8 mouse cellular contexts compared by ENCODE assay signal in genomic region chr17:49614577-49615235, GRCm38 (mm10). TPM values are rescaled to one million over a fixed set of nuclear protein-coding genes. Genes with fewer than 3 reads are reported as not detected.
DNase-seq lines count a peak whose midpoint lies in the region; ATAC-seq lines count a peak whose summit lies in the region.

Gene Kif6 (plus strand): TSS chr17:49615136.

- peak within 1 kb of the TSS; percentile 60 for H3K4me2 ChIP-seq in liver, embryonic 16.5 days (ENCODE audit: low read depth, low read length)

- H3K27me3 ChIP-seq in liver, embryonic 16.5 days (ENCODE audit: control insufficient read depth, insufficient read depth, low read depth, low read length), result no peaks in the 10 kb centered on the region; the same call in 1 of the 2 replicates

- peak; percentile 61; the same call in 1 of the 2 replicates for ATAC-seq in liver, embryonic 16.5 days (ENCODE audit: low read depth)

- H3K9ac ChIP-seq in liver, embryonic 16.5 days (ENCODE audit: low read depth, low read length), result no peak within 1 kb of the TSS

- no peak within 1 kb of the TSS for H3K27ac ChIP-seq in liver, embryonic 16.5 days (ENCODE audit: low read length)

- WGBS in liver, embryonic 16.5 days (ENCODE audit: insufficient replicate concordance), result 2% methylated on average over 27 of the region's 27 CpGs

- H3K9me3 ChIP-seq in liver, embryonic 16.5 days (replicated peaks; ENCODE audit: control insufficient read depth, low read length), result no peaks in the 10 kb centered on the region

- H3K36me3 ChIP-seq in liver, embryonic 16.5 days (ENCODE audit: control insufficient read depth, insufficient read depth), result no peaks in the 10 kb centered on the region

- DNase-seq in Muller cell, postnatal 12 days (ENCODE audit: inconsistent ontology term), result peak; percentile 95
- peak; percentile 82 for DNase-seq in cerebellum, adult 9-10 months
- DNase-seq in frontal cortex, adult 2 months (ENCODE audit: extremely low spot score in 1 of 2, low spot score in 1 of 2), result peak; percentile 77 to 90
- DNase-seq in heart, postnatal 4 days, result peak; percentile 79
- peak; percentile 87 to 92 for DNase-seq in layer of hippocampus, adult 18-20 months (ENCODE audit: low spot score in 2 of 2)
- peak; percentile 72 for DNase-seq in ovary, adult 18-20 months (ENCODE audit: low spot score)
- DNase-seq in thymus, postnatal 36 days, result peak; percentile 11 to 17

- H3K4me1 ChIP-seq in liver, embryonic 16.5 days (ENCODE audit: control insufficient read depth, low read depth, low read length), result no peaks in the 10 kb centered on the region

- H3K4me3 ChIP-seq in liver, embryonic 16.5 days (ENCODE audit: low read depth, low read length), result peak within 1 kb of the TSS; percentile 47

RNA-seq across cellular contexts. Expression of gene Kif6, which starts in this region (rescaled TPM):
- polyA plus RNA-seq in frontal cortex, adult 2 months (2012; rRNA removed), result 1.3 and 1.6 TPM in 2 replicates
- total RNA-seq in heart, postnatal 4 days (2021), result 1 to 10 TPM; 1.9 to 3.2 TPM
- total RNA-seq in layer of hippocampus, adult 18-20 months (2021), result 1 to 10 TPM; 4.0 to 5.2 TPM
- polyA plus RNA-seq in liver, embryonic 16.5 days (2015; fragmentation: Nextera tagmentation; extraction: Ambion mirVana), result 0.05 and 0.11 TPM in 2 replicates

Comparison
In these comparisons a context has a peak if more than half of its experiments do, and no peak if none do; other contexts are left out.
1. Peak in ATAC-seq, H3K4me3 ChIP-seq and H3K4me2 ChIP-seq in liver, embryonic 16.5 days; RNA of the gene not detected or under 1 TPM.
2. DNase-seq: peak in every context shown above with its lines; median percentile 95 in Muller cell, postnatal 12 days; 90 in layer of hippocampus, adult 18-20 months; 84 in frontal cortex, adult 2 months; 82 in cerebellum, adult 9-10 months; 79 in heart, postnatal 4 days; 72 in ovary, adult 18-20 months; 14 in thymus, postnatal 36 days.